Mouse (Mus musculus) heart, embryonic 16.5 days (tissue): ENCODE results near the gene Tgfbr3. TPM values are rescaled to one million over a fixed set of nuclear protein-coding genes. Genes with fewer than 3 reads are reported as not detected.

Source experiments
- ATAC-seq: fragments of 200-750 bp; cut with Nextera tagmentation; replicated peaks from 2 replicates; pipeline ENCODE4 v1.8.0; 2017; ENCODE audit warnings: moderate number of reproducible peaks; ENCODE audit not compliant: insufficient read depth, low FRiP score; ENCODE audit errors: extremely low read depth
- H3K27ac ChIP-seq: fragments of 300-500 bp; sonication (generic); 2 replicates; pipeline ENCODE4 v1.5.1; 2014; ENCODE audit warnings: mild to moderate bottlenecking, low read length, control low read depth, moderate library complexity
- H3K27me3 ChIP-seq: fragments of 300-500 bp; sonication (generic); 2 replicates; pipeline ENCODE4 v1.6.1; 2014; ENCODE audit warnings: low read length, mixed read lengths; ENCODE audit not compliant: control insufficient read depth, insufficient read depth
- H3K36me3 ChIP-seq: fragments of 300-500 bp; sonication (generic); 2 replicates; pipeline ENCODE4 v1.6.1; 2014; ENCODE audit not compliant: control insufficient read depth, insufficient read depth
- H3K4me1 ChIP-seq: fragments of 300-500 bp; sonication (generic); 2 replicates; pipeline ENCODE4 v1.6.1; 2014; ENCODE audit warnings: low read length, mixed read lengths; ENCODE audit not compliant: control insufficient read depth, insufficient read depth
- H3K4me2 ChIP-seq: fragments of 300-500 bp; sonication (generic); 2 replicates; pipeline ENCODE4 v1.6.1; 2014; ENCODE audit warnings: low read depth, mild to moderate bottlenecking, control low read depth, low read length
- H3K4me3 ChIP-seq: fragments of 300-500 bp; sonication (generic); 2 replicates; pipeline ENCODE4 v1.5.1; 2014; ENCODE audit warnings: mild to moderate bottlenecking, control low read depth, low read length
- H3K9ac ChIP-seq: fragments of 300-500 bp; sonication (generic); 2 replicates; pipeline ENCODE4 v1.6.1; 2014; ENCODE audit warnings: low read length, control low read depth
- H3K9me3 ChIP-seq: fragments of 300-500 bp; sonication (generic); replicated peaks from 2 replicates; pipeline ENCODE4 v1.6.1; 2016; ENCODE audit warnings: low read length; ENCODE audit not compliant: control insufficient read depth
- WGBS: fragments of 180-500 bp; shearing (Covaris S2); extraction: QIAGEN DNeasy Blood & Tissue Kit; methylation state at CpG from one replicate; pipeline ENCODE4 v1.1.7; 2014; 5-methylcytosine and 5-hydroxymethylcytosine counted together
- polyA plus RNA-seq: library from polyadenylated mRNA; unstranded; fragments of >200 nt; fragmentation: Nextera tagmentation; extraction: Ambion mirVana; gene quantifications from 2 replicates; pipeline ENCODE4 v1.2.1, GENCODE M21; 2015

The Tgfbr3 gene
- polyA plus RNA-seq, 1 experiment from 2014 or later: 20.1 TPM

- Histone ChIP-seq H3K4me1 (0 out of 2 replicates have a peak, but pooled peaks cover 4% of the 10 kb centered on the region), H3K9me3 (no peaks in the 10 kb centered on the region), H3K4me2 (no peak overlapping the region), H3K9ac (no peak overlapping the region), H3K27ac (no peak overlapping the region), H3K27me3 (no peaks in the 10 kb centered on the region), H3K36me3 (no peaks in the 10 kb centered on the region), H3K4me3 (no peak overlapping the region)
- WGBS: 49% methylated on average over 9 of the region's 9 CpGs
- 0 out of 2 replicates have a peak, but pooled peaks have one; percentile 18 for ATAC-seq
Measured at GRCm38 (mm10) chr5:107296512-107297322, 7.3 kb upstream of the Tgfbr3 start.

- ATAC-seq: no peak
- H3K9me3 ChIP-seq: no peaks in the 10 kb centered on the region
- H3K4me1 ChIP-seq: 0 out of 2 replicates have a peak, but pooled peaks cover 4% of the 10 kb centered on the region
- H3K36me3 ChIP-seq: no peaks in the 10 kb centered on the region
- no peak overlapping the region for H3K9ac ChIP-seq
- no peak overlapping the region for H3K4me2 ChIP-seq
- H3K4me3 ChIP-seq: no peak overlapping the region
- 74% methylated on average over 16 of the region's 16 CpGs for WGBS
- no peak overlapping the region for H3K27ac ChIP-seq
- H3K27me3 ChIP-seq: no peaks in the 10 kb centered on the region
Measured at GRCm38 (mm10) chr5:107295817-107296511, 6.5 kb upstream of the Tgfbr3 start.

DNA sequence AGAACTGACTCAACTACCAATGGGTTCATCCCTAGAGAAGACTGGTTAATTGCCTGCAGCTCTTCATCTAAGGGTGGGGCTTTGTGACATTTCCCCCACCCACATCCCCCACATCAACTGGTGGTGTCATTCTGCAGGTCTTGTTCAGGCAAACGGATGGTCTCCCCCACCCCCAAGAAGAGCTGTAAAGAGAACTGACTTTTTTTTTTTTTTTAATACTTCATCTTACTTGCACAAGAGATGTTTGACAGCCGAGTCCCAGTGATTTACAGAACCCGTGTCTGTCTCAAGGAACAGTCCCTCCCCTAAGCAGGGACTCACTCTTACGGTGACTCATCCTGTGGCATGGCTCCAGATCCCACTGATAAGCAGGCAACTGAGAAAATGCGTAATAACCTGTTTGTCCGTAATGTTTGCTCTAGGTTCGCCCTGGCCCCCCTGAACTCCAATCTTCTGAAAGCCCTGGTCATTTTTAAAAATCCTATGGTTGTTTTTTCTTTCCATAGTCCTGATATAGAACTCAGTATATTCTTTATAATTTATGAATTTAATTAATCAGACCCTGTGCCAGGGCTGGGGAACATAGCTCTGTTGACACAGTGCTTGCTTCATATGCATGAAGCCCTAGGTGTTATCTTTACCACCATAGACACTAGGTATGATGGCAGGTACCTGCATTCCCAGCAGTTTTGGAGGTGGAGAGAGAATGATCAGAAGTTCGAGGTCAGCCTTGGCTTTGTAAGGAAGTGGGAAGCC, 5.8 kb upstream of the Tgfbr3 start:
- H3K27ac ChIP-seq: no peak overlapping the region
- no peak for ATAC-seq
- H3K9ac ChIP-seq: no peak overlapping the region
- WGBS: 53% methylated on average over 8 of the region's 8 CpGs
- H3K4me1 ChIP-seq: 0 out of 2 replicates have a peak, but pooled peaks cover 4% of the 10 kb centered on the region
- no peaks in the 10 kb centered on the region for H3K27me3 ChIP-seq
- H3K4me2 ChIP-seq: no peak overlapping the region
- H3K9me3 ChIP-seq: no peaks in the 10 kb centered on the region
- no peak overlapping the region for H3K4me3 ChIP-seq
- no peaks in the 10 kb centered on the region for H3K36me3 ChIP-seq

GRCm38 (mm10) chr5:107294041-107294440, 4.6 kb upstream of the Tgfbr3 start:
- no peak overlapping the region for H3K27ac ChIP-seq
- 0 out of 2 replicates have a peak, but pooled peaks cover 7% of the 10 kb centered on the region for H3K4me1 ChIP-seq
- ATAC-seq: no peak
- no peak overlapping the region for H3K9ac ChIP-seq
- no peaks in the 10 kb centered on the region for H3K36me3 ChIP-seq
- H3K4me3 ChIP-seq: no peak overlapping the region
- H3K4me2 ChIP-seq: no peak overlapping the region
- no peaks in the 10 kb centered on the region for H3K27me3 ChIP-seq
- no peaks in the 10 kb centered on the region for H3K9me3 ChIP-seq
- WGBS: 82% methylated on average over 4 of the region's 4 CpGs

DNA sequence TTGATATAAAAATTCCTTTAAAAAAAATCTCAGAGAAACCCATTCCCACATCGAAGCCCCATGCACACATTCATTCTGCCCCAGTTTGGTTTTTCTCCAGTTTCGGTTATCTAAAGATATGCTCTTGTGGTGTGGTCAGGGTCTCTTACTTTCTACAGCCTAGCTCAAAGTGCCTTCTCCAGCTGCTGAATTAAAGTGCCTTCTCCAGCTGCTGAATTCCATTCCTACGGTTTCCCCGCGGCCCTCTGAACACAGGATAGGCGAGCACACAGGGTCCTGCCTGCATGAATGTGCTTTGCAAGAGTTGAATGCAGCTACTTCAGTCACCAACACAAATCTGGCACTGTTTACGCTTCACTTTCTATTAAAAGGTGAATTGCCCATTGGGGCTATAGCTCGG, 557 bp upstream of the Tgfbr3 start:
- H3K9ac ChIP-seq: peak overlapping the region; percentile 97; the same call in 1 of the 2 replicates
- no peaks in the 10 kb centered on the region for H3K9me3 ChIP-seq
- no peak overlapping the region for H3K27ac ChIP-seq
- 42% methylated on average over 8 of the region's 8 CpGs for WGBS
- H3K4me1 ChIP-seq: peaks cover 16% of the 10 kb centered on the region
- ATAC-seq: no peak
- H3K4me2 ChIP-seq: peak overlapping the region; percentile 87
- H3K4me3 ChIP-seq: peak overlapping the region; percentile 99
- H3K27me3 ChIP-seq: no peaks in the 10 kb centered on the region
- no peaks in the 10 kb centered on the region for H3K36me3 ChIP-seq

- peak overlapping the region; percentile 96 for H3K27ac ChIP-seq
- H3K9ac ChIP-seq: peak overlapping the region; percentile 97
- H3K9me3 ChIP-seq: no peaks in the 10 kb centered on the region
- WGBS: under 1% methylated on average over 62 of the region's 62 CpGs
- peak overlapping the region; percentile 87 for H3K4me2 ChIP-seq
- no peaks in the 10 kb centered on the region for H3K27me3 ChIP-seq
- H3K4me3 ChIP-seq: peak overlapping the region; percentile 99
- ATAC-seq: peak; percentile 41
- H3K36me3 ChIP-seq: no peaks in the 10 kb centered on the region
- peaks cover 18% of the 10 kb centered on the region for H3K4me1 ChIP-seq
Measured at GRCm38 (mm10) chr5:107288427-107289233, 799 bp downstream of the Tgfbr3 start.

- Histone ChIP-seq H3K9ac (peak overlapping the region; percentile 97), H3K4me3 (peak overlapping the region; percentile 99), H3K9me3 (no peaks in the 10 kb centered on the region), H3K4me2 (peak overlapping the region; percentile 87), H3K27me3 (no peaks in the 10 kb centered on the region), H3K4me1 (peaks cover 24% of the 10 kb centered on the region), H3K36me3 (no peaks in the 10 kb centered on the region), H3K27ac (peak overlapping the region; percentile 96)
- no peak for ATAC-seq
- WGBS: 52% methylated on average over 5 of the region's 5 CpGs
Measured at GRCm38 (mm10) chr5:107287908-107288267, 1.5 kb downstream of the Tgfbr3 start.

DNA sequence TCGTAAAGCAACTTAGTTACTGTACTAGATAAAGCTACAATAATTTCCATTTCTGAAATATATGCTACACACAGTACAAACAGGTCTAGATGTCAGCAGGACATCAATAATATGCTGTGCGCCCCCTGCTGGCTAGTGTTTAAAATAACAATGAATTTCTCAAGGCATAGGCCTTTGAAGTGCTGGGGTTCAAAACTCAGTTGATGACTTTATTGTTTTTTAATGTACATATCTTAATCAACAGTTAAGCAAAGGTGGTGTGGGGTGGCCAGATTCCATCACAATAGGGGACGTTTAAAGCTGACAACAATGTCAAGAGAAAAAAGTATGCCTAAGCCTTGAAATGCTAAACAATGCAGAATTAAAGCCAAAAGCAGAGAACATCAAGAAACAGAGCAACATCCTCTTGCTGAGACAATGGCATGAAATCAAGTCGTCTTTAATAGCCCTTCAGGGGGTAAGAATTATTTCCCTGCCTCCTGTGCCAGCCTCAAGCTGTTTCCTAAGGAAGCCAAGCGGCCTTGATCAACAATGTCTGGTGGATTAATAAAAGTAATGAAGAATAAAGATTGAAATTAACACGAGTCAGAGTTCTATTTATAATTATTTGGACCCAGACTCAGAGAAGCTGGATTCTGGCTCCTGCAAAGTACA, 2.0 kb downstream of the Tgfbr3 start:
- Histone ChIP-seq H3K4me1 (peaks cover 29% of the 10 kb centered on the region), H3K4me3 (peak overlapping the region; percentile 99), H3K9ac (peak overlapping the region; percentile 97), H3K4me2 (peak overlapping the region; percentile 87), H3K9me3 (no peaks in the 10 kb centered on the region), H3K36me3 (no peaks in the 10 kb centered on the region), H3K27ac (0 out of 2 replicates have a peak overlapping the region, but pooled peaks have one; percentile 50), H3K27me3 (no peaks in the 10 kb centered on the region)
- WGBS: 26% methylated on average over 6 of the region's 6 CpGs
- no peak for ATAC-seq
